Mouse (Mus musculus): ENCODE measurements around the gene Armh1.
A peak's percentile ranks its signal among the peaks of the same experiment; 100 is the strongest.
"Not testable (repeated sequence)": the region's sequence is repeated elsewhere in the genome, so short reads cannot be mapped to it uniquely, and the experiment has no call there.

Gene Armh1

DNA sequence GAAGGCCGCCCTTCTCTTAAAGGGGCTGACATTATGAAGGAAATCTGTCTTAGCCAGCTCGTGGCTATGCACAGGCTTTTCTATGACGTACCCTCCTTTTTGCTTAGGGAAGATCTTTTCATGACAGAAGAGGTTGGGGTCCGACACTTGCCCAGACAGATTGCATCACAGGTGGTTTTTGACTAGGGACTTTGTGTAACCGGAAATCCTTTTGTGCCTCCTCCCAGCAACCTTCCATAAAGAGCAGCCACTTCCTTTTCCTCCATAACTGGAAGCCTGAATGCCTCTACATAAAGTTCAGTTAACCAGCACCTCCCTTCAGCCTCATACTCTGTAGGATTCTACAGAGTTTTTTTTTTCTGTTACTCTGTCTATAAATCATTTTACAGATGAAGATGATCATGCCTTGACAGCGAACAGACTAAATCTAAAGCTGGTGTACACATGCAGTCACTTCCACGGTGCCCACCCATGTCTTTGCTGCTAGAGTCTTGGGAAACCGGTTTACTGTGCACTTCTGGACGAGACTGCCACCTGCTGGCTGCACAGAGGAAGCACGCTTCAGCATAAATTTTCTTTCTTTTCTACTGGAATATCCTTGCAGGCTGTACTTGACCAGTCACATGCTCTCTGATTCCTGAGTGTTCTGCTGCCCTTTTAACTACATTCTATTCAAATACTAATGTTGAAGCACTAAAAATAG, 33.3 kb downstream of the Armh1 start:
- peak; percentile 39 to 55 for DNase-seq

DNA sequence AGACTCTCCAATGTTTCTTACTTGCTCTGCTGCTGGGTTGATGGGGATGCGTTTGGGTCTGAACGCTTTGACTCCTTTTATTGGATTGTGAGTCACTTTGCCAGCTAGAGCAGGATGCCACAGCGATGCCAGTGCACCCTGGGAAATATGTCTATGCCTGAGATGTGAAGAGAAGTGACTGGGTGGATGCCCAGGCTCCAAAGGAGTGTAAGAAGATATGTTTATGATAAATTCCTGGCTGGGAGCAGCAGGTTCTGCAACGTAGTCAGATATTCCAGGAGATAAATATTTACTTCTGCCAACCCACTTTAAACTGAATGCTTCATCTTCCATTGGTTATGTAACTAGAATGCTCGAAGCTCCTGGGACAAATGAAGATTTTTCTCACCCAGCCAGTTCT, 34.9 kb downstream of the Armh1 start:
- DNase-seq = no peak

DNA sequence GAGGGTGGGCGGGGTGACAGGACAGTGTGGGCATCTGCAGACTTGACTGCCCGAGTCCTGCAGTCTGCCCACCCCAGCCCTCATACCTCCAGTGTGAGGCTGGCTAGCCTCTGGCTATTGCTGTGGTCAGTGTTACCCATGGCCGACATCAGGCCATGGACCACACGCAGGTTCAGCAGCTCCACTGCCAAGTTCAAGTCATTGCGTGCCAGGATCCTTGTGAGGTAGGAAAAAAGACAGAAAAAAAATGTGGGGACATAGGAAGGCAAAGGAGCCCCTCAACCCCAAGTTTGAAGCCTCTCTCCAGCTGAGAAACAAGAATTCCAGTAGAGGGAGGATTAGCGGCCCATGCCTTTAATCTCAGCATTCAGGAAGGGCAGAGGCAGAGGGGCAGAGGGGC, 37.7 kb downstream of the Armh1 start:
- no peak for DNase-seq

DNA sequence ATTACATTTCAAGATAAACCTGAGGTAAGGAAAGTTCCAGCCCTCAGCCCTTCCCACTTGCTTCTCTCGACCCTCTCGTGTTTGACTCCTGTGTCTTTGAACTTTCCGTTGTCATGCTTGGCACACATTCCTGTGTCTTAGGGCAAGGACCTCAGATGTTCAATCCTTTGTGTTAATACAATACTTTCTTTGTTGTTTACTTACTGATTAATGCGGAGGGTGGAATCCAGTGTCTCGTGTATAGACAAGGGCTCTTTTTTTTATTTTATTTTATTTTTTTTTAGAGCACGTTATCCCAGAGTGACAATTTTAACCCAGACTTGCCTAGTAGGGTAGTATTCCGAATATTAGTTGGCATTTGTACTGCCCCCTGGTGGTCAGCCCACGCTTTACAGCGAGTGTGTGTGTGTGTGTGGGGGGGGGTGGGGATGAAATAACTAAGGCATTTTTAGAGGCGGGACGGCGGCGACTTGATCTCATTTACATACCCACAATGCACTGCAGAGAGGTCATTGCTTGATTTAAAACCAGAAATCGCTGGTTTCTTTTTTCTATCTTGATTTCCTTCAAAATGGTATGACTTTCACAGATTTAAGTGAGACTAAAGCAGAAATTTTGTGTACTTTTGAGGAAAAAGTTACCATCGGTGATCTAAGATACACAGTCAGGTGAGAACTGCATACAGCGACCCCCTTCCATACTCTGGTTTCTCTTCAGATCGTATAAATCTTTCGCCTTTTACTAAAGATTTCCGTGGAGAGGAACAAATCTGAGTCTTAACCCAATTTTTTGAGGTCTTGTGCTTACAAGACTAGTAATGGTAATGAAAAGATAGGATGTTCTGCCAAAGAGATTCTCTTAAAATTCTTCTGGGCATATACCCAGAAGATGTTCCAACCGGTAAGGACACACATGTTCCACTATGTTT, 41.5 kb downstream of the Armh1 start:
- peak; percentile 81 to 86 for DNase-seq

DNA sequence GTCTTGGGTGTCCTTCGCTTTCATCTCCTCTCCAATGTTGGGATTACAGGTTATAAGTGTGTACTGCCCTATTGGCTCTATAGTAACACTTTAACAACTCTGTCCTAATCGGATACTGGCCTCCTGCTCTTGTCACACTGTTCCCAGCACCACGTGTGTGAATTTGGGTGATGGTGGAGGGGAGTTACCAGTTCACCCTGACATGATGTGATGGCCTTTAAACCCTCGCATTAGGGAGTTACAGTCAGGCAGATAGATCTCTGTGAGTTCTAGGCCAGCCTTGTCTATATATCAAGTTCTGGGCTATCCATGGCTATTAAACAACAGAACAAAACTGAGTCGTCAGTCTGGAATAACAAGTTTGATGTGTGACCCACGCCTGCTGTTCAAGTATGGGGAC, 42.3 kb downstream of the Armh1 start:
- DNase-seq = no peak

DNA sequence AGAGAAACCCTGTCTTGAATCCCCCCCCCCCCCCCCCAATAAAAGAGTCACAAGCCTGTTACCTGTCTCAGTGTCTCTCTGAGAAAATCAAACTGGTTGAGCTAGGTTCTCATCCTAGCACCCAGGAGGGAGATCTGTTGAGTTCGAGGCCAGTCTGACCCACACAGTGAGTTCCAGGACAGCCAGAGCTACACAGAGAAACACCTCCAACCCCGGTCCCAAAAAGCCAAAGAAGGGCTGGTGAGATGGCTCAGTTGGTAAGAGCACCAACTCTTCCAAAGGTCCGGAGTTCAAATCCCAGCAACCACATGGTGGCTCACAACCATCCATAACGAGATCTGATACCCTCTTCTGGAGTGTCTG, 49.0 kb downstream of the Armh1 start:
- no peak for DNase-seq

DNA sequence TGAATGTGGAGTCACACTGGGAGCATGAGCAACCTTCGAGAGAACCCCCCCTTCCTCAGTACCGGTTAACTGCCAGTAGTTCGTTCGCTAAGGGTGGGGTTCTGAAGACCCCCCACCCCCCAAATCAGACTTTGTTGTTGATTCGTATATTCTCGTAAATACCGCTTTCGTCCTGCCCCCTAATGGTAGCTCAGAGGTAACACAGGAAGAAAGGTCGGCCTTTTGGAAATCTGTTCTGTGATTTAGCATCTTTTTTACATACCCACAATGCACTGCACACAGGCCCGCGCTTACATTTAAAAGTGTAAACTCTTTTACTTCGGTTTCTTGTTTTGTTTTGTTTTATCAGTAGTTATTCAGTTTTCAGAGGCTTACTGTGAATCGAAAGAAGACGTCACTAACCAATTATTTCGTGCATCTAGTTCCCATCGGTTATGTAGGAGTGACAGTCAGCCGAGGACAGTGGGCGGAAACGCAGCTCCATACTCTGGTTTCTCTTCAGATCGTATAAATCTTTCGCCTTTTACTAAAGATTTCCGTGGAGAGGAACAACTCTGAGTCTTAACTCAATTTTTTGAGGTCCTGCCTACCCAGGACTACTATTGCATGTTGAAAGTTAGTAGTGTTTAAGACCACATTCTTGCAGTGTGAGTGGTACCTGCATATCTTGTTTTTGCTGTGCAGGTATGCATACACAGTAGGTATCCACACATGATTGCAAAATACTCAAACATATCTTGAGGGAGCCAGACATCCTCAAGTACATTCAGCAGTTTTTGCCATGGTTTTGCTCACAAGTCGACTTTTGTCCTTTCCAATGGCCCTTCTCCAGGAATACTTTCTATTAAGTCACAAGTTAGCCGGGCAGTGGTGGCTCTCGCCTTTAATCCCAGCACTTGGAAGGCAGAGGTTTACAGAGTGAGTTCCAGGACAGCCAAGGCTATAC, 49.6 kb downstream of the Armh1 start:
- peak; percentile 33 to 58 for DNase-seq

DNA sequence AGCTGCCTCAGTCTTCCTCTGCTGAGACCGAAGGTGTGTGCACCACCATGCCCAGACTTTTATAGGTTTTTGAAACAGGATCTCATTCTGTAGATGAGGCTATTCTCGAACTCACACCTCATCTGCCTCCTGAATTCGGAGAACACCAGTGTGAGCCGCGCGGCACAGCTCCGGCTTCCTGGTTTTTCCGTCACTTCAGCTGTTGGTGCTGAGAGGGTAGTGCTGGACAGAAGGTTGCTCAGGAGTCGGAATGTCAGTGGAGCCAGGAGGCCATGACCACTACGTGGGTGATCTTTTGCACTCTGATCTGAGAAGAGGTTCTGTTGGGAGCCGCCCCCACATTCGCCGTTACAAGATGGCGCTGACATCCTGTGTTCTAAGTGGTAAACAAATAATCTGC, 60.1 kb downstream of the Armh1 start:
- DNase-seq = no peak

DNA sequence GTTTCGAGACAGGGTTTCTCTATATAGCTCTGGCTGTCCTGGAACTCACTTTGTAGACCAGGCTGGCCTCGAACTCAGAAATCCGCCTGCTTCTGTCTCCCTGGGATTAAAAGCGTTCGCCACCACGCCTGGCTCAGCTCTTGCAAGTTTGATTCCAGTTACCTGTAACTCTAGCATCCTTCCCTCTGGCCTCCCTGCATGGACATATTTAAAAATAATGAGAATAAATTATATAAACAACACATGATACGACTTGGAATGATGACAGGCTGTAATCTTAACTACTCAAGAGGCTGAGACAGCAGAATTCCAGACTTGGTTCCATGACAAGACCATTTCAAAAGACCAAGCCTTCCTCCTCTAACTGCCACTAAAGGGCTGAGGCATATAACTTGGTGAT, 61.3 kb downstream of the Armh1 start:
- DNase-seq = no peak

DNA sequence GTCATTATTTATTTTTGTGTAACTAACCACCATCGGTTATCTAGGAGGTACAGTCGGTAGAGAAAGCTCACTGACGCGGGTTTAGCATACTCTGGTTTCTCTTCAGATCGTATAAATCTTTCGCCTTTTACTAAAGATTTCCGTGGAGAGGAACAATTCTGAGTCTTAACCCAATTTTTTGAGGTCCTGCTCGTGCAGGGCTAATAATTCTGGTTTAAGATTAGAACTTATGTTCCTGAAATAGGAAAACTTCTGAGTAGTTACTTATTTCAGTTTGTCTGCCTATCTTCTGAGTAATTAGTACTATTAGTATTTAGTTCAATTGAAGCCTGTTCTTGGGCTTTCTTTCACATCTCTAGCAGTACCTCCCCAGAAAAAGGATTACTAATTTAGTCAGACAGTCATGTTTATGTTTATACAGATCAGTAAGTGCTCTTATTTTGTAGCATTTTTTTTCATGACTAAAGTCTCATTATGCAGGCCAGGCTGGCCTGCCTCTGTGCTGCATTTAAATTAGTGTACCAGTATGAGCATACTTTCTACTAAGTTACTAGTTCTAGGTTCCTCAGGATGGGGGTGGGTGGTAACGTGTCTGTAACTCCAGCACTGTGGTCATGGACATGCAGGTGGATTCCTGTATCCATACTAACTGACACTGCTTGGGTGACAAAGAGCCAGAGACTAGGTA, 61.9 kb downstream of the Armh1 start:
- peak in 1 of 2 experiments; percentile 30 for DNase-seq

DNA sequence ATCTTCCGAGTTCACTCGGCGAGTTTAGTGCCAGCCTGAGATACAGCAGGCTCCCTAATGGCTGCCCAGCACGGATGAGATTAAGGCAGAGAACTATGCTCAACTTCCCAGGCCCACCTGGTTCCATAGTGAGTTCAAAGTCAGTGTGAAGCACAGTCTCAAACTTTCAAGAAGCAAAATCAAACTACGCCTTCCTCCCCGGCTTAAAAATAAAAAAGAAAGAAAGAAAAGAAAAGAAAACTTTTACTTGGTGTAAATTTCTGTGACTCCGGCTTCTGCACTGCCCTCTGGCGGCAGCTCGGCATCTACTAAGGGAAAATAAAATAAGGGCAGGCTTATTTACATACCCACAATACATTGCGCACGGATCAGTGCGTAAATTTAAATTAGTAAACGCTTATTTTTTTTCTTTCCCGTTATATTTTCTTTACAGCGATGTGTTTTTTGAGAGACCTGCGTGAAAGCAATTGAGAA, 62.5 kb downstream of the Armh1 start:
- peak; percentile 82 to 87 for DNase-seq

DNA sequence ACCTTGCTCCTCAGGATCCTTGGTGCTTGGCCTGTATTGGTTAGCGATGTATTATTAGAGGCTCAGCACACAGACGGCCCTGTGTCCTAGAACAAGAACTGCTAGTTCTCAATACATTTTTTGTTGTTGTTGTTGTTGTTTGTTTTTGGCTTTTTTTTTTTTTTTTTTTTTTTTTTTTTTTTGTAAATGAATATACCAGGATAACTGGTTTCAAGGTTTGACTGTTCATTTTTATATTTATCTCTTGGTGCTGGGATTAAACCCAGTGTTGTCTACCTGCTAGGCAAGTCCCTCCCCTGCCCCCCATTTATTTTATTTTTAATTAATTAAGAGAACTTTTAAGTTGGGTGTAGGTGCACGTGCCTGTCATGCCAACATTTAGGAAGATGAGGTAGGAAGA, 63.0 kb downstream of the Armh1 start:
- no peak for DNase-seq

DNA sequence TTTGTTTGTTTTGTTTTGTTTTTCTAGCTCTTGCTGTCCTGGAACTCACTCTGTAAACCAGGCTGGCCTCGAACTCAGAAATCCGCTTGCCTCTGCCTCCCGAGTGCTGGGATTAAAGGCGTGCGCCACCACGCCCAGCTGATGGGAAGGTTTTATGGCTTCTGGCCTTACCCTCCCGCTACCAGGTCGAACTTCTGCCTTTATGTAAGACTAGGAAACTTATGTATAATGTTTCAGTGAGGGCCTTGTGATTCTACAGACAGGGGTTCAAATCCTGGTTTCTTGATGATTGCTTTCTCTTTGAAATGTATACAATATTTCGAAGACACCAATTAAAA, 69.2 kb downstream of the Armh1 start:
- not testable (repeated sequence) for DNase-seq

DNA sequence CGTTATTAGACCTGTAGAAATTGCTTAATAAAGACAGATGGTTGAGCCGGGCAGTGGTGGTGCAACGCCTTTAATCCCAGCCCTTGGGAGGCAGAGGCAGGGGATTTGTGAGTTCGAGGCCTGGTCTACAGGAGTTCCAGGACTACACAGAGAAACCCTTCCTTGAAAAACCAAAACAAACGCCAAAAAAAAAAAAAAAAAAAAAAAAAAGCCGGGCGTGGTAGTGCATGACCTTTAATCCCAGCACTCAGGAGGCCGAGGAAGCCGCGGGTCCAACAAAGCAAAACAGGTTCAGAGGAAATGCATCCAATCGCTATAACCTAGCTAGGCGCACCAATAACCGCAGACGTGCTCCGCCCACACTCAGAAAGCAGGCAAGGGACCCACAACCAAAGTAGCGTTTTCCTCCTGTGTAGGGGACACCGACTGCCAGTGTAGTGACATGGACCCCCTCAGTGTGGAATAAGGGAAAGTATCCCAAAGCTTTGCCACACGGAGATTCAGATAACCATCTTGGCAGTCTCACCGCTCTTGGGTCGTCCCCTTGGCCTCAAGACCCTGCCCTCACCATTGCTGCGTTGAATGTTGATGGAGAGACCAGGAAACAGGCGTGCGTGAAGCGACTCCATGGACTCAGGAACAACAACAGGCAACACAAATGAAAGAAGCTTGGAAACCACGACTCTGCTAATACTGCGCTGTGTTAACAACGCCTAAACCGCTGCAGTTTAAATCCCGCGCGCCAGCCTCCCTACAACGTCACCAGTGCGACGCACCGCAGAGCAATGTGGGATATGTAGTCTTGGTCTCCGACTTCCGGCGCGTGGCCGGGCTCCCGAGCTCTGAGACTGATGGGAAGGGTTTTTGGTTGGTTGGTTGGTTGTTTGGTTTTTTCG, 69.8 kb downstream of the Armh1 start, which contains the start of gene Kif2c:
Gene Kif2c, minus strand, starts transcription at position 777 of the 896 bp plus-strand sequence.
- peak; percentile 91 to 92 for DNase-seq

DNA sequence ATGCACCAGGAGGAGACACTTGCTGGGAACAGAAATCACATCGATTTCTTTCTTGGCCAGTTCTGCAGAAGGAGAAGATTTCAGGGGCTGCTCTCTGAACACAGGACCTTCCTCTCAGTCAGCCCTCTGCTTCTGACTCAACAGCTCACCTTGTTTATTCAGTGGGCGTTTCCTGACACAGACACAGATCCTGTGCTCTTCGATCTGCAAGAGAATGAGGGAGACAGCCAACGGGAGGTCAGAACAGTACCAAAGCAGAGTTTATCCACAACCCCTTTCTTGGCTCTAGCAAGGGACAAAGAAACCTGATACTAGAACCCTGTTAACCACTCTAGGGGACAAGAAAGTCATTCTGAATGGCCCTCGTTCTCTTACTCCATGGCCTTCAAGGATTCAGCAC, 82.0 kb downstream of the Armh1 start:
- no peak for DNase-seq

Measured in lung, adult 18-20 months (tissue).